Mouse (Mus musculus): ENCODE results near the gene Atg4c.

The Atg4c gene

GRCm38 (mm10) chr4:99263663-99264062, 69.9 kb downstream of the Atg4c start:
- no peak for DNase-seq (ENCODE audit: low spot score)

GRCm38 (mm10) chr4:99266843-99267445, 73.2 kb downstream of the Atg4c start:
- no peak for DNase-seq (ENCODE audit: low spot score)

DNA sequence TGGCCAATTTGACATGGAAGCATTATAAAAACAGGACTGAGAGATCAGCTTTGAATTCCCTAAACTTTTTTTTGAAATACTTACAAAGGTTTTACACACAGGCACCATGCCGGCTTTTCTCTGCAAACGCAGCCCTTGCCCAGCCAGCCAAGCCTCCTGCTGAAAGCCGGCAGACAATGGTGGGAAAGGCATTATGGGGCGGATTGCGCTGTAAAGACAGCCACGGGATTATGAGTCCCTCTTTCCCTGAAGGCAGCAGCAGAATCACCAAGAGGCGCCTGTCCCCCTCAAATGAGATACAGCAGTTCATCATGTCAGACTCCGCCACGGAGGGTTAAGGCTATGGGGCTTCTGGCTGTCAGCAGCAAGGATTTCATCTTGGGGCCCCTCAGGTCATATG, 79.1 kb downstream of the Atg4c start:
- peak; percentile 57 for DNase-seq (ENCODE audit: low spot score)

DNA sequence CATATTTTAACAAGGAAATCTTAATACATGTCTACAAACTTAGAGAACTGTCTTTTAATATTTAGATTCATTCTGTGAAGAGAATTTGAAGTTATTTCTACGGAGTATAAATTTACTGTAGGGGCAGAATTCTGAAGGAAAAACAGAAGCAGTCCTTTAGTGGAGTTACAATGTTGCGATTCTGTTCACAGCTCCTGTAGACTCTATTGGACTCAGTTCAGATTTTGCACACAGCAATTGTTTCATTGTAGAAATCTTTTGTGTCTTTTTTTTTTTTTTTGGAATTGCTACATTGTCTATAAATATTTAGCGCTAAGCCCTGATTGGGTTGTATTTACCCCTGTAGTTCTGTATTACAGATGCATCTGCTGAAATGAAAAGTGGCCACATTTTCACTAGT, 79.7 kb downstream of the Atg4c start:
- no peak for DNase-seq (ENCODE audit: low spot score)

GRCm38 (mm10) chr4:99273979-99274378, 80.2 kb downstream of the Atg4c start:
- peak; percentile 29 for DNase-seq (ENCODE audit: low spot score)

GRCm38 (mm10) chr4:99278876-99279275, 85.1 kb downstream of the Atg4c start:
- no peak for DNase-seq (ENCODE audit: low spot score)

- no peak for DNase-seq (ENCODE audit: low spot score)
These were observed 88.0 kb downstream of the Atg4c start for GRCm38 (mm10) chr4:99281711-99282110.

DNA sequence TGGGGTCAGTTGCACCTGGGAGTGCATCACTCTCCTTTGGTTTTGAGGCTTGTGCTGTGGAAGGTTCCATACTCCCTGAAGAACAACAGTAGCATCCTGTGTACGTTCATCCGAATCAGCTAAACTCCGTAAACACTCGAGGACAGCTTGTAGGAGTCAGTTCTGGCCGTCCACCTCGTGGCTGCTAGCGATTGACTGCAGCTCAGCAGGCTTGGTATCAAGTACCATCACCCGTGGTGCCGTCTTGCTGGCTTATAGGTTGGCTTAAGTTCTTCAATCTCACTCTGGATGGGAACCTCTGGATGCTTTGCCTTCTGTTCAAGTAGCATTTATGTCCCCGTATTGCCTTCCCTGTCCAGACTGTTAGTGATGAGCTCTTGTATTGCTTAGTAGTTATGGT, 95.6 kb downstream of the Atg4c start:
- DNase-seq (ENCODE audit: low spot score), result no peak

DNA sequence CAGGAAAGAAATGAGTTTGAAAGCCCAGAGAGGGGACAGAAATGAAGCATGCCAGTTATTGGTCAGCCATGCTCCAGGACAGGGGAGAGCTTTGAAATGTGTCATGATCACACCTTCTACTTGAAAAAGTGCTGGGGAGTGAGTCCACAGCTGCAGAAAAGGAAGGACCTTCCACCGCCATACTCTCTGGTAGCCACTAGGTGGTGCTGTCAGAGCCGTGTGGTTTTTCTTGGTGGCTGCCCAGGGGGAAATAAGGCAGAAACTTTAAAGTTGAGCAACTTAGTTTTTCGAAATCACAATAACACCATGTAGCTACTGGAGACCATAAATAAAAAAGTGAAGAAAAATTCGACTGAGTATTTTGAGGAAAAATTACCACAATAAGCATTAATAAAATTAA, 104.9 kb downstream of the Atg4c start:
- peak; percentile 59 for DNase-seq (ENCODE audit: low spot score)

- no peak for DNase-seq (ENCODE audit: low spot score)
These were observed 111.1 kb downstream of the Atg4c start for GRCm38 (mm10) chr4:99304793-99305192.
